Mouse (Mus musculus) liver, embryonic 14.5 days (tissue): ENCODE measurements around the gene Adcy4. TPM values are rescaled to one million over a fixed set of nuclear protein-coding genes. Genes with fewer than 3 reads are reported as not detected.
A peak's percentile ranks its signal among the peaks of the same experiment; 100 is the strongest.

ENCODE experiments used
- ATAC-seq: fragments of 200-750 bp; cut with Nextera tagmentation; 2 replicates; pipeline ENCODE4 v1.8.0; 2017; ENCODE audit warnings: moderate number of reproducible peaks, mild to moderate bottlenecking, moderate library complexity; ENCODE audit not compliant: insufficient read depth
- DNase-seq, 3 experiments: peaks; one replicate each; pipeline ENCODE4 v3.0.0-alpha.2; 2012 to 2013; ENCODE audit warnings: low read depth in 3 of 3, low spot score in 3 of 3
- H3K27ac ChIP-seq: fragments of 300-500 bp; sonication (generic); 2 replicates; pipeline ENCODE4 v1.5.1; 2014; ENCODE audit warnings: moderate library complexity, mild to moderate bottlenecking, control low read depth, inconsistent platforms
- H3K27me3 ChIP-seq: fragments of 300-500 bp; sonication (generic); 2 replicates; pipeline ENCODE4 v1.6.1; 2014; ENCODE audit warnings: mild to moderate bottlenecking, low read length, moderate library complexity; ENCODE audit not compliant: control insufficient read depth, insufficient read depth
- H3K36me3 ChIP-seq: fragments of 300-500 bp; sonication (generic); replicated peaks from 2 replicates; pipeline ENCODE4 v1.6.1; 2014; ENCODE audit warnings: low read depth; ENCODE audit not compliant: control insufficient read depth, insufficient read depth
- H3K4me1 ChIP-seq, 2 experiments: fragments of 200-500 bp in 1 of 2; fragments of 300-500 bp in 1 of 2; sonication (generic) in 1 of 2; replicated peaks; 2 replicates each; pipeline ENCODE4 v1.6.1; 2012 to 2014; ENCODE audit warnings: antibody characterized with exemption in 1 of 2, inconsistent platforms in 1 of 2, low read length in 1 of 2; ENCODE audit not compliant: control insufficient read depth in 2 of 2, insufficient read depth in 2 of 2
- H3K4me2 ChIP-seq: fragments of 300-500 bp; sonication (generic); 2 replicates; pipeline ENCODE4 v1.6.1; 2014; ENCODE audit warnings: low read depth, mild to moderate bottlenecking, control low read depth, moderate library complexity
- H3K4me3 ChIP-seq, 2 experiments: fragments of 200-500 bp in 1 of 2; fragments of 300-500 bp in 1 of 2; sonication (generic) in 1 of 2; 2 replicates each; pipeline ENCODE4 v1.5.1; 2012 to 2014; ENCODE audit warnings: low read depth in 2 of 2, low read length in 2 of 2, mild to moderate bottlenecking in 2 of 2, control low read depth in 1 of 2, inconsistent platforms in 1 of 2, moderate library complexity in 1 of 2; ENCODE audit not compliant: insufficient read depth in 1 of 2
- H3K9ac ChIP-seq: fragments of 300-500 bp; sonication (generic); replicated peaks from 2 replicates; pipeline ENCODE4 v1.6.1; 2014; ENCODE audit warnings: mild to moderate bottlenecking, control low read depth, moderate library complexity
- H3K9me3 ChIP-seq: fragments of 300-500 bp; sonication (generic); 2 replicates; pipeline ENCODE4 v1.6.1; 2016; ENCODE audit warnings: low read length, mixed read lengths; ENCODE audit not compliant: control insufficient read depth
- CTCF ChIP-seq: IDR thresholded peaks from 2 replicates; pipeline ENCODE4 v1.5.1; 2016; ENCODE audit warnings: antibody characterized with exemption, low read depth, control low read depth
- EP300 ChIP-seq: IDR thresholded peaks from 2 replicates; pipeline ENCODE4 v1.6.1; 2016; ENCODE audit warnings: antibody characterized with exemption, low read depth
- WGBS: fragments of 180-500 bp; shearing (Covaris S2); extraction: QIAGEN DNeasy Blood & Tissue Kit; methylation state at CpG from one replicate; pipeline ENCODE4 v1.1.7; 2014; ENCODE audit not compliant: insufficient replicate concordance; 5-methylcytosine and 5-hydroxymethylcytosine counted together
- polyA plus RNA-seq, 2 experiments: library from polyadenylated mRNA; depleted of rRNA in 1 of 2; stranded (reverse) in 1 of 2; unstranded in 1 of 2; fragments of >200 nt; fragmentation: Nextera tagmentation in 1 of 2; extraction: Ambion mirVana in 1 of 2; gene quantifications; 2 replicates each; pipeline versions ENCODE4 v1.2.1 to v1.2.3; 2012 to 2014

The Adcy4 gene
- polyA plus RNA-seq (2012; rRNA removed) (0.88 and 1.0 TPM in 2 replicates), polyA plus RNA-seq (2014; fragmentation: Nextera tagmentation; extraction: Ambion mirVana) (0.66 and 1.2 TPM in 2 replicates)

- Histone ChIP-seq H3K4me3 (peak within 1 kb of the TSS in 1 of 2 experiments; percentile 34; a peak in 2 of 4 replicates), H3K4me2 (peak within 1 kb of the TSS; percentile 25; the same call in 1 of the 2 replicates), H3K27ac (no peak within 1 kb of the TSS), H3K27me3 (peaks cover 20% of the 10 kb centered on the region), H3K9me3 (no peaks in the 10 kb centered on the region), H3K36me3 (no peaks in the 10 kb centered on the region), H3K9ac (no peak within 1 kb of the TSS), H3K4me1 (peaks cover 0 to 8% of the 10 kb centered on the region in 2 experiments; a peak in 3 of 4 replicates)
- 16% methylated on average over 13 of the region's 13 CpGs for WGBS
- no peak for ATAC-seq
- TF ChIP-seq EP300 = no peak
- no peak for TF ChIP-seq CTCF
- DNase-seq = no peak
Measured at GRCm38 (mm10) chr14:55783958-55784235, at the start of gene Adcy4. TSS of gene Adcy4 (minus strand) at chr14:55784095.

DNA sequence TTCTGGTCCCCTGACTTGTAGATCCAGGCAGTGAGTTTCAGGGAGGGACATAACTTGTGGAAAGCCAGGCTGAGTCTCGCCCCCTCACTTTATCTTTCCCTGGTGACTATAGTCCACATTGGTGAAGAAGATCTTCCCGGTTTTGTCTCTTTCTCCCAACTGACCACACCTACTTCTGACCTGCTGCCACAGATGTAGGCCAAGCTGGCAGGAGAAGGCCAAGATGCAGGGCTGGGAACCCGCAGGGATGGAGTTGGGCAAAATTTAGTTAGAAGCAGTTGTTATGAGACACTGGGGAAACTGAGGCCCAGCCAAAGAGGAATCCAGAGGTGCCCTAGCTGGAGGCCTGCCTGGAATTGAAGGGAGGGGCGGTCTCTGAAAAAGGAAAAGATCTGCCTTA lies 49.2 kb upstream of the Adcy4 start:
- Histone ChIP-seq H3K4me1 (no peaks in the 10 kb centered on the region), H3K4me2 (no peak overlapping the region), H3K36me3 (no peaks in the 10 kb centered on the region), H3K9ac (no peak overlapping the region), H3K4me3 (no peak overlapping the region), H3K27me3 (no peaks in the 10 kb centered on the region; the same call in 1 of the 2 replicates), H3K9me3 (no peaks in the 10 kb centered on the region), H3K27ac (no peak overlapping the region)
- no peak for TF ChIP-seq EP300
- TF ChIP-seq CTCF = no peak
- WGBS = 65% methylated on average over 4 of the region's 4 CpGs
- ATAC-seq = no peak
- DNase-seq = no peak

- Histone ChIP-seq H3K27me3 (peaks cover 24% of the 10 kb centered on the region), H3K4me2 (no peak overlapping the region)
Measured at GRCm38 (mm10) chr14:55830331-55830730, 46.4 kb upstream of the Adcy4 start.

DNA sequence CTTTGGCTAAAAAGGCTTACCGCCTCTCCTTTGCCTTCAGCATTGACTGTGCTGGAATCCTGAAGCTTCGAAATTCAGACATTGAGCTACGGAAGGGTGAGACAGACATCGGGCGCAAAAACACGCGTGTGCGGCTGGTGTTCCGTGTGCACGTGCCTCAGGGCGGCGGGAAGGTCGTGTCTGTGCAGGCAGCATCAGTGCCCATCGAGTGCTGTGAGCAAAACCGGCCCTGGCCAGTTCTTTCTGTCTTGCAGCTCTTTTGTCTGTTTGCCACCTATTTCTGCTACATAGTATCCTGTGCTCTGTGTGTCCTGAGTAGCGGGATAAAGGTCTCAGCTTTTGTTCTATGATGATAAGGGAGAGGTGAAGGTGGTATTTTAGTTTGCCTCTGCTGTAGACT lies 46.0 kb upstream of the Adcy4 start:
- Histone ChIP-seq H3K27ac (no peak overlapping the region), H3K27me3 (peaks cover 29% of the 10 kb centered on the region), H3K9me3 (no peaks in the 10 kb centered on the region), H3K4me3 (no peak overlapping the region), H3K9ac (no peak overlapping the region), H3K36me3 (no peaks in the 10 kb centered on the region), H3K4me1 (no peaks in the 10 kb centered on the region), H3K4me2 (no peak overlapping the region)
- no peak for TF ChIP-seq EP300
- ATAC-seq = no peak
- 79% methylated on average over 16 of the region's 16 CpGs for WGBS
- no peak for DNase-seq

More at GRCm38 (mm10) chr14:55830331-55830730, 46.4 kb upstream of the Adcy4 start:
- no peak overlapping the region for H3K27ac ChIP-seq
- H3K9me3 ChIP-seq = no peaks in the 10 kb centered on the region
- 57% methylated on average over 4 of the region's 4 CpGs for WGBS
- no peak overlapping the region for H3K4me3 ChIP-seq
- ATAC-seq (no peak), DNase-seq (no peak)
- TF ChIP-seq EP300 (no peak), CTCF (no peak)
- no peak overlapping the region for H3K9ac ChIP-seq
- no peaks in the 10 kb centered on the region for H3K4me1 ChIP-seq
- no peaks in the 10 kb centered on the region for H3K36me3 ChIP-seq

DNA sequence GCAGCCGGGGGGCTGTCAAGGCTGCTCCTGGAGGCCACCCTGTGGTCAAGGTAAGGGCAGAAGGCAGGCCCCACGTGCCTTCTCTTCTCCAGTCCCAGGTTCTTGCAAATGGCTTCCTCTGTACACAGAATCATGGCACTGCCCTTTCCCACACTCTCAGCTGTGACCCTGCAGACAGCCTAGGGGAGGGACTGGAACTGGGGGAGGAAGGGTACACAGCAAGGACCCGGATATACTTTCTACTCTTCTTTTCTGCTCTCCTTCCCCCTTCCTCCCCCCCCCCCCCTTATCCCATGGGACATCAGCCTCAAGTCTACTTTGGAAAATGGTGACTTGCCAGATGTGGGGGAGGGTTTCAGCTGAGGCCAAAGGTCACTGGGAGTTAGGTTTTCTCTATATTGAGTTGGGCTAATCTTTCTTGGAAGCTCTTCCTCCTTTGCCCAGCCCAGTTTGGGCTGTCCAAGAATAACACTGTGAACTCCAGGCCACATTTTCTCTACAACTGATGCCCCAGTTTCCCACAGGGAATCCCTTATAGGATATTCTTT lies 44.9 kb upstream of the Adcy4 start:
- 35% methylated on average over 3 of the region's 3 CpGs for WGBS
- H3K27me3 ChIP-seq = peaks cover 40% of the 10 kb centered on the region

More for the DNA sequence above, 44.9 kb upstream of the Adcy4 start:
- TF ChIP-seq CTCF (no peak), EP300 (no peak)
- Histone ChIP-seq H3K4me3 (no peak overlapping the region), H3K27ac (no peak overlapping the region), H3K4me2 (no peak overlapping the region), H3K36me3 (no peaks in the 10 kb centered on the region), H3K4me1 (no peaks in the 10 kb centered on the region; a peak in 1 of 4 replicates), H3K9ac (no peak overlapping the region), H3K9me3 (no peaks in the 10 kb centered on the region)
- no peak for DNase-seq
- no peak for ATAC-seq
